Mouse (Mus musculus) E14TG2a.4 (cell line): Measurements from ENCODE around the gene Otud7a.

Experiments used
- CTCF ChIP-seq: conservative IDR thresholded peaks from 2 replicates; pipeline ENCODE4 v1.5.1; 2014; ENCODE audit warnings: low read length
- NANOG ChIP-seq: IDR thresholded peaks from 2 replicates; pipeline ENCODE4 v1.6.1; 2014; ENCODE audit warnings: borderline replicate concordance, low read length, mixed read lengths
- POU5F1 ChIP-seq: IDR thresholded peaks from 2 replicates; pipeline ENCODE4 v1.6.1; 2014; ENCODE audit warnings: low read length, borderline replicate concordance

- TF ChIP-seq CTCF (peak; percentile 88), NANOG (no peak), POU5F1 (no peak)
These were observed 307.5 kb downstream of the Otud7a start for GRCm38 (mm10) chr7:63752081-63752480.
